Mouse (Mus musculus) heart, adult 2 months (tissue): ENCODE data around the gene Btbd35f4. TPM values are rescaled to one million over a fixed set of nuclear protein-coding genes. Genes with fewer than 3 reads are reported as not detected.
A peak's percentile ranks its signal among the peaks of the same experiment; 100 is the strongest.
"Not testable (repeated sequence)": the region's sequence is repeated elsewhere in the genome, so short reads cannot be mapped to it uniquely, and the experiment has no call there.

Source experiments
- DNase-seq, 2 experiments: peaks; one replicate each; pipeline ENCODE4 v3.0.0; 2021
- H3K27ac ChIP-seq: fragments of 200-600 bp; 2 replicates; pipeline ENCODE4 v1.8.1; 2022
- H3K27me3 ChIP-seq: fragments of 200-500 bp; 2 replicates; pipeline ENCODE4 v1.6.1; 2012; ENCODE audit warnings: mild to moderate bottlenecking, low read length, inconsistent platforms, mixed read lengths; ENCODE audit not compliant: control insufficient read depth, insufficient read depth
- H3K36me3 ChIP-seq: fragments of 200-500 bp; 2 replicates; pipeline ENCODE4 v1.6.1; 2012; ENCODE audit warnings: low read length, inconsistent platforms; ENCODE audit not compliant: control insufficient read depth, insufficient read depth
- H3K4me1 ChIP-seq: fragments of 200-500 bp; 2 replicates; pipeline ENCODE4 v1.6.1; 2011; ENCODE audit warnings: low read length; ENCODE audit not compliant: control insufficient read depth, insufficient read depth
- H3K4me3 ChIP-seq: fragments of 200-600 bp; 2 replicates; pipeline ENCODE4 v1.8.1; 2022
- H3K79me2 ChIP-seq: fragments of 200-500 bp; replicated peaks from 2 replicates; pipeline ENCODE4 v1.6.1; 2012; ENCODE audit warnings: mild to moderate bottlenecking, inconsistent platforms, low read length, moderate library complexity, mixed read lengths; ENCODE audit not compliant: control insufficient read depth, insufficient read depth
- H3K9ac ChIP-seq: fragments of 200-500 bp; 2 replicates; pipeline ENCODE4 v1.6.1; 2012; ENCODE audit warnings: low read depth, mild to moderate bottlenecking, control low read depth, inconsistent platforms, low read length, mixed read lengths
- WGBS: fragments of 180-500 bp; shearing (Covaris S2); methylation state at CpG from one replicate; pipeline ENCODE4 v1.1.7; 2018; 5-methylcytosine and 5-hydroxymethylcytosine counted together
- intact Hi-C: fragments of 180-260 bp; cut with DNase I; formaldehyde crosslinking; loops from one replicate; pipeline ENCODE4 v1.15.1; 2025
- long read RNA-seq: library from polyadenylated mRNA; stranded (forward); transcript quantifications from one replicate; pipeline ENCODE4 v2.0.0, GENCODE M21; 2021
- polyA plus RNA-seq: library from polyadenylated mRNA; depleted of rRNA; stranded (reverse); fragments of >200 nt; gene quantifications from 2 replicates; pipeline ENCODE4 v1.2.3, GENCODE M21; 2012; rRNA removed
- total RNA-seq, 2 experiments: library from RNA; stranded (reverse); gene quantifications; 2 replicates each; pipeline ENCODE4 v1.2.3; 2021

The Btbd35f4 gene
- total RNA-seq, result not detected
- not detected in 2 replicates for polyA plus RNA-seq
- long read RNA-seq, result 0 reads

GRCm38 (mm10) chrX:4800196-4800595 lies at the start of gene Btbd35f4:
Btbd35f4 (plus strand) TSS chrX:4800496.
- DNase-seq, H3K79me2 ChIP-seq, intact Hi-C loops, H3K9ac ChIP-seq, H3K27ac ChIP-seq, H3K4me3 ChIP-seq, H3K4me1 ChIP-seq, H3K36me3 ChIP-seq, H3K27me3 ChIP-seq: not testable (repeated sequence)
- no CpG with 5 or more reads among the region's 4 CpGs for WGBS

GRCm38 (mm10) chrX:4840016-4840415 lies 39.7 kb downstream of the Btbd35f4 start:
- no CpG with 5 or more reads among the region's 1 CpGs for WGBS
- H3K4me1 ChIP-seq, H3K36me3 ChIP-seq, H3K27me3 ChIP-seq, H3K79me2 ChIP-seq, H3K4me3 ChIP-seq, intact Hi-C loops, H3K9ac ChIP-seq, H3K27ac ChIP-seq: not testable (repeated sequence)
- peak in 1 of 2 experiments; percentile 12 for DNase-seq

Other genes starting within 250 kb of the Btbd35f4 start
- gene Btbd35f27, start 151.6 kb downstream of the Btbd35f4 start, total RNA-seq, result not detected
- gene Btbd35f27, start 151.6 kb downstream of the Btbd35f4 start, polyA plus RNA-seq, result not detected in 2 replicates